Mouse (Mus musculus) forebrain, postnatal 0 days (tissue): ENCODE measurements around the gene S100z. TPM values are rescaled to one million over a fixed set of nuclear protein-coding genes. Genes with fewer than 3 reads are reported as not detected.

Experiments
- ATAC-seq: fragments of 200-750 bp; cut with Nextera tagmentation; 2 replicates; pipeline ENCODE4 v1.8.0; 2017; ENCODE audit warnings: mild to moderate bottlenecking, moderate library complexity
- DNase-seq: peaks from one replicate; pipeline ENCODE4 v3.0.0-alpha.2; 2015
- H3K27ac ChIP-seq: fragments of 300-500 bp; sonication (generic); 2 replicates; pipeline ENCODE4 v1.5.1; 2014; ENCODE audit warnings: low read depth, mild to moderate bottlenecking, antibody characterized with exemption, low read length, moderate library complexity, mixed read lengths
- H3K27me3 ChIP-seq: fragments of 300-500 bp; sonication (generic); 2 replicates; pipeline ENCODE4 v1.6.1; 2014; ENCODE audit warnings: mild to moderate bottlenecking, low read length, mixed read lengths; ENCODE audit not compliant: insufficient read depth
- H3K36me3 ChIP-seq: fragments of 300-500 bp; sonication (generic); 2 replicates; pipeline ENCODE4 v1.6.1; 2014; ENCODE audit warnings: mild to moderate bottlenecking, moderate library complexity; ENCODE audit not compliant: insufficient read depth
- H3K4me1 ChIP-seq: fragments of 300-500 bp; sonication (generic); 2 replicates; pipeline ENCODE4 v1.6.1; 2014; ENCODE audit warnings: antibody characterized with exemption; ENCODE audit not compliant: insufficient read depth
- H3K4me2 ChIP-seq: fragments of 300-500 bp; sonication (generic); 2 replicates; pipeline ENCODE4 v1.6.1; 2014; ENCODE audit warnings: low read depth, mild to moderate bottlenecking, moderate library complexity
- H3K4me3 ChIP-seq: fragments of 300-500 bp; sonication (generic); 2 replicates; pipeline ENCODE4 v1.5.1; 2014; ENCODE audit warnings: low read depth, low read length, mixed read lengths
- H3K9ac ChIP-seq: fragments of 300-500 bp; sonication (generic); 2 replicates; pipeline ENCODE4 v1.6.1; 2014; ENCODE audit warnings: mild to moderate bottlenecking
- H3K9me3 ChIP-seq: fragments of 300-500 bp; sonication (generic); 2 replicates; pipeline ENCODE4 v1.6.1; 2016; ENCODE audit warnings: low read length
- CTCF ChIP-seq: sonication (generic); IDR thresholded peaks from 2 replicates; pipeline ENCODE4 v1.5.1; 2016; ENCODE audit warnings: antibody characterized with exemption, control low read depth, low read depth
- WGBS: fragments of 180-500 bp; shearing (Covaris S2); extraction: QIAGEN DNeasy Blood & Tissue Kit; methylation state at CpG from one replicate; pipeline ENCODE4 v1.1.7; 2014; 5-methylcytosine and 5-hydroxymethylcytosine counted together
- polyA plus RNA-seq: library from polyadenylated mRNA; unstranded; fragments of >200 nt; fragmentation: Nextera tagmentation; extraction: Ambion mirVana; gene quantifications from 2 replicates; pipeline ENCODE4 v1.2.1, GENCODE M21; 2015
- total RNA-seq: library from RNA; depleted of rRNA; stranded (reverse); fragments of >200 nt; gene quantifications from 2 replicates; pipeline ENCODE4 v1.2.3, GENCODE M21; 2014

Gene S100z
- total and polyA plus RNA-seq, 2 experiments from 2014 or later = not detected

GRCm38 (mm10) chr13:95450636-95451210, 27.8 kb downstream of the S100z start:
- Histone ChIP-seq H3K9ac (no peak overlapping the region), H3K4me2 (no peak overlapping the region), H3K27me3 (no peaks in the 10 kb centered on the region), H3K4me1 (no peaks in the 10 kb centered on the region), H3K9me3 (no peaks in the 10 kb centered on the region), H3K27ac (no peak overlapping the region), H3K36me3 (no peaks in the 10 kb centered on the region), H3K4me3 (no peak overlapping the region)
- DNase-seq = no peak
- no peak; the same call in 1 of the 2 replicates for ATAC-seq
- TF ChIP-seq CTCF = no peak
- 93% methylated on average over 9 of the region's 9 CpGs for WGBS

DNA sequence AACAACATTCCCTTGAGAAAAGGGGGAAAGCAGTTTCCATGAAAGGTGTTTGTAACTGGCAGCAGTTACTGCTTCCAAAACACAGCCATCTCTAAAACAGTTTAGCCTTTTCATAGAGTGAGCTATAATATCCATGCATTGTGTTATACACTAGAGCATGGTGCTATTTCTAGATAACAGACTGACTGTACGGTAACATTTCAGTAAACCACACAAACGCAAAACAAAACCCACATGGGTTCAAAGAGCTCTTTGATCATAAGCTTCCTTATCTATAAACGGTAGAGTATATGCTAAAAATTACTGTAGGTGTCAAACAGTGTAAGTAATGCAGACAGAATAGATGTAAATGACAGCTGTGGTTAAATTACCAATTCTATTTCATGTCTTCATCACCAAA, 28.8 kb downstream of the S100z start:
- TF ChIP-seq CTCF = no peak
- H3K36me3 ChIP-seq = no peaks in the 10 kb centered on the region
- no peak overlapping the region for H3K4me2 ChIP-seq
- no peaks in the 10 kb centered on the region for H3K9me3 ChIP-seq
- WGBS = 80% methylated on average over 3 of the region's 3 CpGs
- ATAC-seq (no peak), DNase-seq (no peak)
- peaks cover 4% of the 10 kb centered on the region for H3K27me3 ChIP-seq
- H3K27ac ChIP-seq = no peak overlapping the region
- no peaks in the 10 kb centered on the region for H3K4me1 ChIP-seq
- no peak overlapping the region for H3K4me3 ChIP-seq
- H3K9ac ChIP-seq = no peak overlapping the region

DNA sequence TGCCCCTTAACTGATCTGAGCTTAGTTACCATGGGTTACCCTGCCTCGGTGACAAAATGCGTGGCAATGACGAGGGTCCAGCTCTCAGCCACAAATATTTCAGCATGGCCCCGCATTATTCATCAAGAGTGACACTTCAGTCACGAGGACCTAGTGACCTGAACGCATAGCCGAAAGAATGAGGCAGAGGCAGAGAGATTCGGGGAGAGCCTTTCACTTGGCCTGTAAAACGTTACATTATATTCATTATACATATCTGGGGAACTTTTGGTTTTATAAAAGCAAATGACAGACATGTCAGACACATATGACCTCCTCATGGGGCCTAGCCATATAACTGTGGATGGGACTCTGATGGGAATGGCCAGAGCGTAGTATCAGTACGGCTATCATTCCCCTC, 33.7 kb downstream of the S100z start, which contains the start of gene Crhbp:
Gene Crhbp, minus strand, starts transcription at position 101 of the 400 bp plus-strand sequence.
- Histone ChIP-seq H3K27me3 (peaks cover 25% of the 10 kb centered on the region), H3K4me3 (peak within 1 kb of the TSS; percentile 40), H3K4me1 (0 out of 2 replicates have a peak, but pooled peaks cover 5% of the 10 kb centered on the region), H3K9ac (peak within 1 kb of the TSS; percentile 40), H3K4me2 (peak within 1 kb of the TSS; percentile 87), H3K36me3 (no peaks in the 10 kb centered on the region), H3K27ac (no peak within 1 kb of the TSS), H3K9me3 (no peaks in the 10 kb centered on the region)
- ATAC-seq = no peak
- DNase-seq = no peak
- WGBS = 57% methylated on average over 11 of the region's 11 CpGs
- TF ChIP-seq CTCF = no peak

DNA sequence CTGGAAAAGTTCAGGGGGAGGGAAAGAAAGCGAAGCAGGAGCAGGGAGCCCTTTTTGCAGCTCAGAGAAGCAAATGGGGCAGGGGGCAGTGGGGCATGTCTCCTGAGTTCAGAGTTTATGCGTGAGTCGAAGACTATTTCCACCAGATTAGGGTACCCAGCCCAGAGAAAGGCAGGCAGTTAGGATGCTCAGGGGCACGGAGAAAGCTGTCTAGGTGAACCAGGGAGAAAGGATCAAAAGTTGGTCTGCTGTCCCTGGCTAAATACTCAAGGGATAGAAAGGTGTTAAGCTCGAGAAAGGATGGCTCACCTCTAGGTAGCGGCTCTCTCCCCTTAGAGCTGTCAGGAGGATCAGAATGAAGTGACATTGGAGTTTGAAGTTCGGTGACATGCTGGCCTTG, 34.2 kb downstream of the S100z start:
- TF ChIP-seq CTCF = no peak
- Histone ChIP-seq H3K4me3 (peak overlapping the region; percentile 40), H3K27me3 (peaks cover 25% of the 10 kb centered on the region), H3K9me3 (no peaks in the 10 kb centered on the region), H3K4me1 (0 out of 2 replicates have a peak, but pooled peaks cover 5% of the 10 kb centered on the region), H3K36me3 (no peaks in the 10 kb centered on the region), H3K4me2 (peak overlapping the region; percentile 87), H3K9ac (peak overlapping the region; percentile 40; the same call in 1 of the 2 replicates), H3K27ac (no peak overlapping the region)
- DNase-seq (no peak), ATAC-seq (no peak)
- 16% methylated on average over 7 of the region's 7 CpGs for WGBS

- Histone ChIP-seq H3K36me3 (no peaks in the 10 kb centered on the region), H3K27ac (no peak overlapping the region), H3K9ac (peak overlapping the region; percentile 40), H3K4me2 (peak overlapping the region; percentile 87), H3K4me3 (peak overlapping the region; percentile 40), H3K27me3 (peaks cover 25% of the 10 kb centered on the region), H3K9me3 (no peaks in the 10 kb centered on the region), H3K4me1 (0 out of 2 replicates have a peak, but pooled peaks cover 5% of the 10 kb centered on the region)
- WGBS = 2% methylated on average over 46 of the region's 46 CpGs
- ATAC-seq = peak; percentile 90
- peak; percentile 61 for DNase-seq
- TF ChIP-seq CTCF = peak; percentile 60
Observed at GRCm38 (mm10) chr13:95443376-95444233, 34.9 kb downstream of the S100z start.

- DNase-seq (no peak), ATAC-seq (no peak)
- TF ChIP-seq CTCF = no peak
- H3K4me3 ChIP-seq = peak overlapping the region; percentile 40
- H3K4me1 ChIP-seq = 0 out of 2 replicates have a peak, but pooled peaks cover 5% of the 10 kb centered on the region
- H3K27ac ChIP-seq = no peak overlapping the region
- WGBS = 6% methylated on average over 4 of the region's 4 CpGs
- no peak overlapping the region for H3K9ac ChIP-seq
- H3K9me3 ChIP-seq = no peaks in the 10 kb centered on the region
- H3K36me3 ChIP-seq = no peaks in the 10 kb centered on the region
- peak overlapping the region; percentile 87 for H3K4me2 ChIP-seq
- H3K27me3 ChIP-seq = peaks cover 25% of the 10 kb centered on the region
Observed at GRCm38 (mm10) chr13:95442901-95443300, 35.6 kb downstream of the S100z start.

DNA sequence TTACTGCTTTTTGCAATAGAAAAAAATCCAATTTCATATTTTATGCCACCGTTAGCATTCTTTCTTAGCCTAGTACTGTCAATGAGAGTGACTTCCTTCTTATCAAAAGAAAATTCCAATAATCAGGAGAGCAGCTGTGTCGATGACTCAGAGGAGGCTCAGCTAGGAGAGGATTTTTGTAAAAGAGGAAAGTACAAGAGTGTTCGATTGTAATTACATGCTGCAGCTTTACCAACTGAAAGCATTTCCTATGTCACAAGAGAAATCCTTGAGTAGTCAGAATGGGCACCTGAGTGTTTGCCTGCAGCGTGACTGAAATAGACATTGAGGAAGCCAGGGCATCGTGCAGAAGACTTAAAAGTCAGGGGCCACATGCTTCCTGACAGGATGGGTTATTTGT, 39.0 kb downstream of the S100z start:
- Histone ChIP-seq H3K9ac (no peak overlapping the region), H3K4me1 (0 out of 2 replicates have a peak, but pooled peaks cover 5% of the 10 kb centered on the region), H3K4me3 (no peak overlapping the region), H3K4me2 (no peak overlapping the region), H3K27me3 (peaks cover 20% of the 10 kb centered on the region), H3K36me3 (no peaks in the 10 kb centered on the region), H3K9me3 (no peaks in the 10 kb centered on the region), H3K27ac (no peak overlapping the region)
- DNase-seq (no peak), ATAC-seq (no peak)
- WGBS = 76% methylated on average over 5 of the region's 5 CpGs
- TF ChIP-seq CTCF = no peak
